ENCODE assay signal across 30 mouse cellular contexts in genomic region chr13:92403496-92403895, GRCm38 (mm10). TPM values are rescaled to one million over a fixed set of nuclear protein-coding genes. Genes with fewer than 3 reads are reported as not detected.
"Had no signal": no experiment of that assay in that cellular context is flagged by ENCODE, and none has a peak within 500 bp of the region (broad histone marks: within the 10 kb centered on the region; RNA-seq: fewer than 3 reads in every experiment).

No protein-coding gene starts in this region.

- H3K4me2 ChIP-seq: embryonic facial prominence, embryonic 12.5 days; embryonic facial prominence, embryonic 13.5 days; embryonic facial prominence, embryonic 15.5 days; forebrain, embryonic 12.5 days; forebrain, embryonic 13.5 days; forebrain, embryonic 15.5 days had no signal

- H3K27me3 ChIP-seq: embryonic facial prominence, embryonic 12.5 days; embryonic facial prominence, embryonic 13.5 days; embryonic facial prominence, embryonic 15.5 days; forebrain, embryonic 12.5 days; forebrain, embryonic 13.5 days; forebrain, embryonic 15.5 days had no signal

- H3K4me3 ChIP-seq: embryonic facial prominence, embryonic 10.5 days; embryonic facial prominence, embryonic 12.5 days; embryonic facial prominence, embryonic 13.5 days; embryonic facial prominence, embryonic 15.5 days; erythroblast, embryonic 14.5 days; forebrain, embryonic 10.5 days; forebrain, embryonic 12.5 days; forebrain, embryonic 13.5 days; forebrain, embryonic 15.5 days; gastrocnemius, adult 2 months; heart, adult 2 months had no signal

- H3K4me1 ChIP-seq: embryonic facial prominence, embryonic 10.5 days; embryonic facial prominence, embryonic 12.5 days; embryonic facial prominence, embryonic 13.5 days; embryonic facial prominence, embryonic 15.5 days; forebrain, embryonic 10.5 days; forebrain, embryonic 12.5 days; forebrain, embryonic 13.5 days; forebrain, embryonic 15.5 days had no signal

- ATAC-seq: forebrain, embryonic 13.5 days; forebrain, embryonic 14.5 days; forebrain, embryonic 15.5 days; forebrain, embryonic 16.5 days; forebrain, postnatal 0 days had no signal

- H3K27ac ChIP-seq: embryonic facial prominence, embryonic 10.5 days; embryonic facial prominence, embryonic 12.5 days; embryonic facial prominence, embryonic 13.5 days; embryonic facial prominence, embryonic 15.5 days; forebrain, embryonic 10.5 days; forebrain, embryonic 12.5 days; forebrain, embryonic 13.5 days; forebrain, embryonic 15.5 days; gastrocnemius, adult 2 months; heart, adult 2 months had no signal

- DNase-seq: cerebellum, adult 2 months; cerebellum, adult 8-10 months; cerebellum, adult 9-10 months; cerebellum, adult 9-11 months; cerebellum, postnatal 10 days; cerebellum, postnatal 14 days; cerebellum, postnatal 25 days; cerebellum, postnatal 36 days; embryo, embryonic 11 days; forebrain, postnatal 0 days; gastrocnemius, adult 2 months; gastrocnemius, postnatal 10 days; gastrocnemius, postnatal 14 days; gastrocnemius, postnatal 25 days; gastrocnemius, postnatal 36 days; heart, adult 18-20 months; heart, adult 2 months had no signal

- H3K9me3 ChIP-seq: embryonic facial prominence, embryonic 10.5 days; embryonic facial prominence, embryonic 12.5 days; embryonic facial prominence, embryonic 13.5 days; embryonic facial prominence, embryonic 15.5 days; forebrain, embryonic 10.5 days; forebrain, embryonic 12.5 days; forebrain, embryonic 13.5 days; forebrain, embryonic 15.5 days had no signal

- H3K36me3 ChIP-seq: embryonic facial prominence, embryonic 10.5 days; embryonic facial prominence, embryonic 12.5 days; embryonic facial prominence, embryonic 13.5 days; embryonic facial prominence, embryonic 15.5 days; forebrain, embryonic 10.5 days; forebrain, embryonic 12.5 days; forebrain, embryonic 15.5 days had no signal

- H3K9ac ChIP-seq: embryonic facial prominence, embryonic 12.5 days; embryonic facial prominence, embryonic 13.5 days; embryonic facial prominence, embryonic 15.5 days; forebrain, embryonic 12.5 days; forebrain, embryonic 13.5 days; forebrain, embryonic 15.5 days; forebrain, postnatal 0 days had no signal

RNA-seq across cellular contexts. Expression of gene Ankrd34b, which starts 22.2 kb away (rescaled TPM):
- polyA plus RNA-seq: embryonic facial prominence, embryonic 10.5 days; embryonic facial prominence, embryonic 11.5 days; embryonic facial prominence, embryonic 13.5 days; erythroblast, embryonic 14.5 days; forebrain, embryonic 11.5 days; heart, adult 2 months had no signal
